Mouse (Mus musculus): ENCODE data around the gene Catip. TPM values are rescaled to one million over a fixed set of nuclear protein-coding genes. Genes with fewer than 3 reads are reported as not detected.
"Not testable (repeated sequence)": the region's sequence is repeated elsewhere in the genome, so short reads cannot be mapped to it uniquely, and the experiment has no call there.

The Catip gene
- polyA plus RNA-seq, 1 experiment from 2014 or later = 2.5 TPM

DNA sequence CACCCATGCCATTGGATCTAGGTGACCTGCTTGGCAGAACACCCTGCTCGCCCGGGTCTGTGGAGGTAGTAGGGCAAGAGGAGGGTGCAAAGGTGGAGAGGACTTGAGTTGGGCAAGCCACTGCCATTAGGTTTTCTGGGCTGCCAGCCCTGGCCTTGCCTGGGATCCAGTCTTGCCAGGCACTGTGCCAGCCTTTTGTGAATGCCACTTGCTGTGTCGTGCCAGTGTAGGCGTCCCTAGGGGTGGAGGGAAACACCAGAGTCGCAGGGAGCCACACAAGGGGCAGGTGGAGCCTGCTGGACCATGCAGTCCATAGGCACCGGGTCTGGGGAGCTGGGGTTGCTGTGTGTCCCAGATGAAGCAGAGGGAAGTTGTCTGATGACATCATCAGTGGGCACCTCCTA lies 21.5 kb upstream of the Catip start:
- Histone ChIP-seq H3K4me2 (ENCODE audit: low read length) (no peak overlapping the region), H3K4me3 (ENCODE audit: low read depth, low read length) (no peak overlapping the region), H3K4me1 (ENCODE audit: control insufficient read depth, insufficient read depth, low read length) (no peaks in the 10 kb centered on the region), H3K9me3 (replicated peaks; ENCODE audit: control insufficient read depth, low read length, poor library complexity, severe bottlenecking) (no peaks in the 10 kb centered on the region), H3K9ac (ENCODE audit: low read depth, low read length) (no peak overlapping the region), H3K36me3 (ENCODE audit: control insufficient read depth, insufficient read depth, low read length) (no peaks in the 10 kb centered on the region), H3K27ac (ENCODE audit: low read length) (no peak overlapping the region), H3K27me3 (ENCODE audit: control insufficient read depth, insufficient read depth, low read depth, low read length) (no peaks in the 10 kb centered on the region)
- ATAC-seq = no peak; the same call in 1 of the 2 replicates
- WGBS = 82% methylated on average over 6 of the region's 6 CpGs

DNA sequence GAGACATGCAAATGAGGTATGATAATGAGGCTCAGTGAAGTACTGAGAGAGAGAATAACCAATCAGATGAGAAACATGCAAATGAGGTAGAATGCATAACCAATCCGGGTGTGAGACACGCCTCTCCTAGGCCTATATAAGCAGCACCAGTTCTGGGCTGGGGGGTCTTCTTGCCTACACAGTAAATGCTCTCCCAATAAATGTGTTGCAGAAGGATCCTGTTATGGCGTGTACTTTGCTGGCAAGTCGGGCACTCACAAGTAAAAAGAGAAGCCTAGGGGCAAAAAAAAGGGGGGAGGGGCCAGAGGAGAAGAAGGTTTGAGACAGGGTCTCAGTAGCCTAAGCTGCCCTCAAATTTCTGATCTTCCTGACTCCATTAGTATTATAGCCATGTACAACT lies 20.9 kb upstream of the Catip start:
- H3K4me1 ChIP-seq (ENCODE audit: control insufficient read depth, insufficient read depth, low read length); H3K27me3 ChIP-seq (ENCODE audit: control insufficient read depth, insufficient read depth, low read depth, low read length); ATAC-seq; H3K4me3 ChIP-seq (ENCODE audit: low read depth, low read length); H3K9ac ChIP-seq (ENCODE audit: low read depth, low read length); H3K9me3 ChIP-seq (replicated peaks; ENCODE audit: control insufficient read depth, low read length, poor library complexity, severe bottlenecking); H3K27ac ChIP-seq (ENCODE audit: low read length); H3K4me2 ChIP-seq (ENCODE audit: low read length); H3K36me3 ChIP-seq (ENCODE audit: control insufficient read depth, insufficient read depth, low read length): not testable (repeated sequence)
- 94% methylated on average over 4 of the region's 4 CpGs for WGBS

DNA sequence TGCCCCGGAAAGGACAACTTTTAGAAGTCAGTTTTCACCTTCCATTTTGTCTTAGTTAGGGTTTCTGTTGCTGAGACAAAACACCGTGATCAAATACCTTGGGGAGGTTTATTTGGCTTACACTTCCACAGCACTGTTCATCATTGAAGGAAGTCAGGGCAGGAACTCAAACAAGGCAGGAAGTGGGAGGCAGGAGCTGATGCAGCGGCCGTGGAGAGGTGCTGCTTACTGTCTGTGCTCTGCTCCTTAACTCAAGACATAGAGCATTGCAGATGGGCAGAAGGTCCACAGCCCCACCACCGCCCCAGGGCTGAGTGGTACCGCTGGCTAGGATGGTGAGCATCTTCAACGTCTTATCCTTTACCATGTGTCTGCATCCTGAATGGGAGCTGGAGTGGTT lies 20.0 kb upstream of the Catip start:
- no peak for ATAC-seq
- 91% methylated on average over 7 of the region's 7 CpGs for WGBS

DNA sequence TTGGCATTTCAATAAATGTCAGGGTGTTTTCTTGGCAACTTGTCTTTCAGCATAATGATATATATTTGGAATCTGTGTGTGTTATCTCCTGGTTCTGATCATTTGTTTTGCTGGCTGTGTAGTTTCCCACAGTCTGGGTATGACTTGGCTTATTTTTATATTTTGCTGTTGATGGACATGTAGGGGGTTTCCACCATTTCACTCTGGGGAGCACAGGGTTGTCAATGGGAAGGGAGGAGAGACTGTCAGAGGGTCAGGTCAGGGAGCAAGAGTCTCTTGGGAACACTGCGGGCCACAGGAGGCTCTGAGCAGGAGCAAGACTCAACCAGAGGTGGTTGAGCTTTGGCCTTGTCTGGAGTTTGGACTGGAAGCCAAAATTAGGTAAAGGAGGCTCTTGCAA lies 19.6 kb upstream of the Catip start:
- no peaks in the 10 kb centered on the region for H3K9me3 ChIP-seq (replicated peaks; ENCODE audit: control insufficient read depth, low read length, poor library complexity, severe bottlenecking)
- H3K4me3 ChIP-seq (ENCODE audit: low read depth, low read length) = no peak overlapping the region
- no peak overlapping the region for H3K27ac ChIP-seq (ENCODE audit: low read length)
- WGBS = 95% methylated on average over 1 of the region's 1 CpGs
- no peak overlapping the region for H3K9ac ChIP-seq (ENCODE audit: low read depth, low read length)
- H3K27me3 ChIP-seq (ENCODE audit: control insufficient read depth, insufficient read depth, low read depth, low read length) = no peaks in the 10 kb centered on the region
- ATAC-seq = no peak
- no peaks in the 10 kb centered on the region for H3K36me3 ChIP-seq (ENCODE audit: control insufficient read depth, insufficient read depth, low read length)
- H3K4me1 ChIP-seq (ENCODE audit: control insufficient read depth, insufficient read depth, low read length) = no peaks in the 10 kb centered on the region
- H3K4me2 ChIP-seq (ENCODE audit: low read length) = no peak overlapping the region

More for the DNA sequence above, 20.0 kb upstream of the Catip start:
- no peak overlapping the region for H3K4me2 ChIP-seq (ENCODE audit: low read length)
- no peaks in the 10 kb centered on the region for H3K9me3 ChIP-seq (replicated peaks; ENCODE audit: control insufficient read depth, low read length, poor library complexity, severe bottlenecking)
- H3K4me1 ChIP-seq (ENCODE audit: control insufficient read depth, insufficient read depth, low read length) = no peaks in the 10 kb centered on the region
- H3K9ac ChIP-seq (ENCODE audit: low read depth, low read length) = no peak overlapping the region
- no peak overlapping the region for H3K4me3 ChIP-seq (ENCODE audit: low read depth, low read length)
- H3K27me3 ChIP-seq (ENCODE audit: control insufficient read depth, insufficient read depth, low read depth, low read length) = no peaks in the 10 kb centered on the region
- no peak overlapping the region for H3K27ac ChIP-seq (ENCODE audit: low read length)
- H3K36me3 ChIP-seq (ENCODE audit: control insufficient read depth, insufficient read depth, low read length) = no peaks in the 10 kb centered on the region

DNA sequence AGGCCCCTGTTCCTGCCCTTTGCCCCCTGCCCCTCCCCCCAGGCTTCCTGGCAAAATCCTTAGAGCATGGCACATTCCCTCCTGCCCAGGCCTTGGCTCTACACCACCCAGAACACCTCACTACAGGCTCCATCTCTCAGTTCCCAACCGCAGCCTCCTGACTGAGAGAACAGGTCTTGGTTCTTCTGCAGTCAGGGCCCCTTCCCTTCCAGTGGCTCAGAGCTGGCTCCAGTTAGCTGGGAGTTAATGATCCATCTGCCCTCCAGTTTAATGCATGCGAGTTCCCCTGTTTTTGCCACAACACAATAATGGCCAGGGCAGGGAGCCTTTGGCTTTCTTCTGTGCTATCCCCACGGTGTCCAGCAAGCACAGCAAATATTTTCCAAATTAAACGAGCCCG lies 18.7 kb upstream of the Catip start:
- WGBS = 54% methylated on average over 5 of the region's 5 CpGs
- Histone ChIP-seq H3K4me3 (ENCODE audit: low read depth, low read length) (no peak overlapping the region), H3K9ac (ENCODE audit: low read depth, low read length) (0 out of 2 replicates have a peak overlapping the region, but pooled peaks have one; percentile 25), H3K36me3 (ENCODE audit: control insufficient read depth, insufficient read depth, low read length) (no peaks in the 10 kb centered on the region), H3K27ac (ENCODE audit: low read length) (no peak overlapping the region), H3K27me3 (ENCODE audit: control insufficient read depth, insufficient read depth, low read depth, low read length) (no peaks in the 10 kb centered on the region), H3K9me3 (replicated peaks; ENCODE audit: control insufficient read depth, low read length, poor library complexity, severe bottlenecking) (no peaks in the 10 kb centered on the region), H3K4me2 (ENCODE audit: low read length) (no peak overlapping the region), H3K4me1 (ENCODE audit: control insufficient read depth, insufficient read depth, low read length) (no peaks in the 10 kb centered on the region)
- no peak for ATAC-seq

DNA sequence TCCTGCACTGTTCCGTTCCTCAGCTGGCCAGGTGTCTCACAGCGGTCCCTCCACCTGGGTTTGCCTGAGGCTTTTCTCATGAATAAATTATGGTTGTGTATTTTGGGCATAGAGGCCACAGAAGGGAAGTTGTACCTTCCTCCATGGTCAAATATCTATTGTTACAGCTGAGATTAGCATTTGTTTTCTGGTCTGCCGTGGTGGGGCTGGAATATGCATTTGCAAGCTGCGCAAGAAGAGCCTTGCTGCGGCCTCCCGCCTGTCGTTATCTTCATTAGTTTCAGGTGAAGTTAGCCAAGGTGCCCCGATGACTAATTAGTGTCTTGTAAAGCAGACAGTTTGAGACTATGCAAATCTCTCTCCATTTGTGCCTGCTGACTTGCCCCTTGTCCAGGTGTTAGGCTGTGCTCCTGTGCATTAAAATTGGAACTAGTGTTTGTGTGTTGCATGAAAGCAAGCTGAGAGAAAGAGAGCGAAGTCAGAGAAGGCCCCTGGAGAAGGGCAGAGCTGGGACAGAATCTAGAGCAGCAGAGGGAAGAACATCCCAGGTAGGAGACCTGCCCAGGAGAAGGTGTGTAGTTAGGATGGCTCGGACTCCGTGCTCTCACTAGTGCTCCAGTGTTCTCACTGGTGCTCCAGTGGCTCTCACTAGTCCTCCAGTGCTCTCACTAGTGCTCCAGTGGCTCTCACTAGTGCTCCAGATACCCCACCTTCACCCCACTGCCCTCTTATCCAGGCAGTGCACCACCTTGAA lies 17.6 kb upstream of the Catip start:
- 74% methylated on average over 11 of the region's 11 CpGs for WGBS
- Histone ChIP-seq H3K9ac (ENCODE audit: low read depth, low read length) (no peak overlapping the region), H3K9me3 (replicated peaks; ENCODE audit: control insufficient read depth, low read length, poor library complexity, severe bottlenecking) (no peaks in the 10 kb centered on the region), H3K4me2 (ENCODE audit: low read length) (no peak overlapping the region), H3K27me3 (ENCODE audit: control insufficient read depth, insufficient read depth, low read depth, low read length) (no peaks in the 10 kb centered on the region), H3K4me3 (ENCODE audit: low read depth, low read length) (no peak overlapping the region), H3K36me3 (ENCODE audit: control insufficient read depth, insufficient read depth, low read length) (no peaks in the 10 kb centered on the region), H3K4me1 (ENCODE audit: control insufficient read depth, insufficient read depth, low read length) (no peaks in the 10 kb centered on the region), H3K27ac (ENCODE audit: low read length) (no peak overlapping the region)
- ATAC-seq = no peak

DNA sequence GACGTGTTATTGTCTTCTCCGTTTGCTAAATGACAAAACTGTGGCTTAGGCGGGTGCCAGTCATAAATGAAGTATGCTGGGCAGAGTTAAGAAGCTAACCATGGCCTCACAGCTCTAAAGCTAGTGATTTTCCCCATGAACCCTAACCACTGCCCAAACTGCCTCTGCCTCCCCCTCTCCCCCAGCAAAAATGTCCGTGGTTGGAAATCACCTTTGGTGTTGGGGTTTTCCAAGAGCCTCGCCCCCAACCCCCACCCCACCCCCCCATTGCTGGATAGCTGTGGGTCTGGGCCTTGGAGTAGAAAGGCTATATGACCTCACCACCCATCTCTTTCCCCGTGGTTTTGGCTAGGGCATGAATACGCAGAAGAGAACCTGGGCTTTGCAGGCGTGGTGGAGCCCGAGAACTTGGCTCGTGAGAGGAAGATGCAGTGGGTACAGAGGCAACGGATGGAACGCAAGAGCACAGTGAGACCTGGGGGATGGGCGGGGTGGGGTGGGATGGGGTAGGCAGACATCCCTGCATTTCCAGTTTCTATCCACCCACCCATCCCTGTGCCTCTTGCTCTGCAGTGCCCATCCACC lies 10.6 kb upstream of the Catip start:
- no peak overlapping the region for H3K9ac ChIP-seq (ENCODE audit: low read depth, low read length)
- peaks cover 9% of the 10 kb centered on the region; the same call in 1 of the 2 replicates for H3K36me3 ChIP-seq (ENCODE audit: control insufficient read depth, insufficient read depth, low read length)
- no peak for ATAC-seq
- H3K4me1 ChIP-seq (ENCODE audit: control insufficient read depth, insufficient read depth, low read length) = no peaks in the 10 kb centered on the region
- H3K27me3 ChIP-seq (ENCODE audit: control insufficient read depth, insufficient read depth, low read depth, low read length) = no peaks in the 10 kb centered on the region
- H3K4me2 ChIP-seq (ENCODE audit: low read length) = no peak overlapping the region
- H3K9me3 ChIP-seq (replicated peaks; ENCODE audit: control insufficient read depth, low read length, poor library complexity, severe bottlenecking) = no peaks in the 10 kb centered on the region
- H3K27ac ChIP-seq (ENCODE audit: low read length) = no peak overlapping the region
- no peak overlapping the region for H3K4me3 ChIP-seq (ENCODE audit: low read depth, low read length)
- WGBS = 91% methylated on average over 13 of the region's 13 CpGs

DNA sequence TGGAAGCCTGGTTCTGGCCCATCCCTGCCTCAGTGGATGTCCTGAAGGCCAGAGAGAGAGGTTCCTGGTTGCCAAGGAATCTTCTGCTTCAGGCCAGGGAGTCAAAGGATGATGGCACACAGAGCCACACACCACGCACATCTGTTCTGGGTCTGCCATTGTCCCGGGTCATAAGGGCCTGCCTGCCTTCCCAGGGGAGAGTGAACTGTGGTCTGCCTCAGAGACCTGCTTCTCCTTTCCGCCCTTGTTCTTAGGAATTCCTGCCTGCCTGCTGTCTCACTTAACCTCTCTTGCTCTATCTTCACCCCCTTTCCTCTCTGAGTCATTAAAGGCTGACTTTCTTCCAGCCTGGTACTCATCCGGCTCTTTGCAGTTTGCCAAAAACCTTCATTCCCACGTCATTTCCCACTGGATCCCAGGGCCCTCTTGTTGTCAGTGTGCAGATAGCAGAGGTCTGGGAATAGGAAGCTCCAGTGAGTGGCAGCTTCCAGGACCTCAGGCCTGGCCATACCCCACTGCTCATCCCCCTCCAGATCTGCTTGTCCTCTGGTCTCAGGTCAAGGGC lies 9.3 kb upstream of the Catip start:
- no peaks in the 10 kb centered on the region for H3K9me3 ChIP-seq (replicated peaks; ENCODE audit: control insufficient read depth, low read length, poor library complexity, severe bottlenecking)
- H3K9ac ChIP-seq (ENCODE audit: low read depth, low read length) = no peak overlapping the region
- H3K36me3 ChIP-seq (ENCODE audit: control insufficient read depth, insufficient read depth, low read length) = peaks cover 9% of the 10 kb centered on the region; the same call in 1 of the 2 replicates
- H3K4me1 ChIP-seq (ENCODE audit: control insufficient read depth, insufficient read depth, low read length) = no peaks in the 10 kb centered on the region
- no peak for ATAC-seq
- H3K4me2 ChIP-seq (ENCODE audit: low read length) = no peak overlapping the region
- WGBS = 79% methylated on average over 5 of the region's 5 CpGs
- no peak overlapping the region for H3K4me3 ChIP-seq (ENCODE audit: low read depth, low read length)
- H3K27me3 ChIP-seq (ENCODE audit: control insufficient read depth, insufficient read depth, low read depth, low read length) = no peaks in the 10 kb centered on the region
- no peak overlapping the region for H3K27ac ChIP-seq (ENCODE audit: low read length)

Measured in midbrain, embryonic 16.5 days (tissue).